Mouse (Mus musculus) megakaryocyte, embryonic 14.5 days (primary cell): ENCODE data around the gene Ampd2.

Experiments
- FLI1 ChIP-seq: IDR thresholded peaks from 2 replicates; pipeline ENCODE4 v1.6.1; 2012; ENCODE audit warnings: low read length, inconsistent platforms, mixed read lengths
- GATA1 ChIP-seq: IDR thresholded peaks from 3 replicates; pipeline ENCODE4 v1.6.1; 2012; ENCODE audit warnings: mixed read lengths, low read length, inconsistent platforms, borderline replicate concordance

- no peak for TF ChIP-seq GATA1
- no peak for TF ChIP-seq FLI1
These were observed 61.1 kb downstream of the Ampd2 start for GRCm38 (mm10) chr3:108025318-108025717.
